Comparison of ENCODE assay signal across 25 mouse cellular contexts in genomic region chr3:131895057-131895456, GRCm38 (mm10).
"Had no signal": no experiment of that assay in that cellular context is flagged by ENCODE, and none has a peak within 500 bp of the region (broad histone marks: within the 10 kb centered on the region; RNA-seq: fewer than 3 reads in every experiment).

No protein-coding gene starts in this region.

- H3K4me2 ChIP-seq: heart, embryonic 11.5 days; heart, embryonic 13.5 days; heart, embryonic 15.5 days; hindbrain, embryonic 13.5 days; hindbrain, embryonic 15.5 days; kidney, embryonic 15.5 days; limb, embryonic 12.5 days; liver, embryonic 11.5 days; liver, embryonic 13.5 days had no signal

- ATAC-seq: hindbrain, postnatal 0 days; intestine, embryonic 16.5 days had no signal

- H3K36me3 ChIP-seq: heart, embryonic 13.5 days; heart, embryonic 15.5 days; hindbrain, embryonic 13.5 days; hindbrain, embryonic 15.5 days; kidney, embryonic 15.5 days; limb, embryonic 10.5 days; limb, embryonic 12.5 days; liver, embryonic 13.5 days had no signal

- H3K4me3 ChIP-seq: heart, adult 2 months; heart, embryonic 13.5 days; heart, embryonic 15.5 days; hindbrain, embryonic 13.5 days; hindbrain, embryonic 15.5 days; kidney, embryonic 15.5 days; left cerebral cortex, adult 2 months; limb, embryonic 10.5 days; limb, embryonic 12.5 days; liver, embryonic 13.5 days had no signal

- H3K9me3 ChIP-seq: heart, embryonic 13.5 days; heart, embryonic 15.5 days; hindbrain, embryonic 13.5 days; hindbrain, embryonic 15.5 days; kidney, embryonic 15.5 days; limb, embryonic 10.5 days; limb, embryonic 12.5 days; liver, embryonic 13.5 days had no signal

- DNase-seq: gastrocnemius, postnatal 14 days; gastrocnemius, postnatal 36 days; heart, adult 11 months; heart, adult 2 months; heart, postnatal 14 days; heart, postnatal 36 days; kidney, adult 11 months; kidney, adult 9 months; kidney, postnatal 14 days; kidney, postnatal 36 days; liver; liver, embryonic 13.5 days had no signal

- H3K27me3 ChIP-seq: heart, embryonic 13.5 days; heart, embryonic 15.5 days; hindbrain, embryonic 13.5 days; hindbrain, embryonic 15.5 days; kidney, embryonic 15.5 days; limb, embryonic 12.5 days; liver, embryonic 13.5 days had no signal

- H3K27ac ChIP-seq: heart, adult 2 months; heart, embryonic 13.5 days; heart, embryonic 15.5 days; hindbrain, embryonic 13.5 days; hindbrain, embryonic 15.5 days; hindbrain, postnatal 0 days; kidney, embryonic 15.5 days; kidney, postnatal 0 days; left cerebral cortex, adult 2 months; limb, embryonic 10.5 days; limb, embryonic 12.5 days; liver, embryonic 13.5 days had no signal

- H3K9ac ChIP-seq: heart, embryonic 13.5 days; heart, embryonic 15.5 days; hindbrain, embryonic 13.5 days; hindbrain, embryonic 15.5 days; kidney, embryonic 15.5 days; limb, embryonic 12.5 days; liver, embryonic 13.5 days had no signal

- H3K4me1 ChIP-seq: heart, embryonic 13.5 days; heart, embryonic 15.5 days; hindbrain, embryonic 13.5 days; hindbrain, embryonic 15.5 days; kidney, embryonic 15.5 days; limb, embryonic 12.5 days; liver, embryonic 13.5 days had no signal
